Mouse (Mus musculus) left cerebral cortex, postnatal 4 days (tissue): ENCODE data around the gene Fbxw8. TPM values are rescaled to one million over a fixed set of nuclear protein-coding genes. Genes with fewer than 3 reads are reported as not detected.
A peak's percentile ranks its signal among the peaks of the same experiment; 100 is the strongest.

Source experiments
- DNase-seq: peaks from one replicate; pipeline ENCODE4 v3.0.0-alpha.2; 2022
- intact Hi-C: fragments of 180-260 bp; cut with DNase I; formaldehyde crosslinking; loops from one replicate; pipeline ENCODE4 v1.15.1; 2025
- total RNA-seq, 2 experiments: library from RNA; stranded (reverse); gene quantifications; 2 replicates each; pipeline ENCODE4 v1.2.3; 2021

Fbxw8 gene
- total RNA-seq, 2 experiments from 2014 or later = 45.6 to 45.8 TPM

DNA sequence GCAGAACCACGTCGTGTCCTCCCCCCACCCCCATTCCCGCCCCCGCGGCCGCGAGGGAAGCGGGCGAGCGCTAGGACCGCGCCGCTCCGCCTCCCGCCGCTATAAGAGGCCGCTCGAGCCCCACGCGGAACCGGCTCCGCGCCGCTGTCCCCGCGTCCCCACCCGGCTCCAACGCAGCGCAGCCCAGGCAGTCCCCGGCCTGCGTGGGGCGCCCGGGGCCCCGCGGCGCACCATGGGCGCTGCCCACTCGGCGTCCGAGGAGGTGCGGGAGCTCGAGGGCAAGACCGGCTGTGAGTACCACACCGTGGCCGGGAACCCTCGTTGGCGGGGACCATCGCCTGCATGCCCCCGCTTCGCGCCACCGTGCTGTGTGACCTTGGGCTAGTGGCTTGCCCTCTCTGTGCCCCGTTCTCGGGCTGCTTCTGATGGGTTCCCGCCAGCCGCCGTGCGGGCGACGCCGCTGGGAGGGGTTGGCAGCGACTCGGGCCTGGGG, 127.5 kb downstream of the Fbxw8 start, which contains the start of gene Tesc:
Gene Tesc (plus strand): TSS at position 46 of the 493 bp plus-strand sequence.
- intact Hi-C loops = no loop called here
- no peak for DNase-seq

DNA sequence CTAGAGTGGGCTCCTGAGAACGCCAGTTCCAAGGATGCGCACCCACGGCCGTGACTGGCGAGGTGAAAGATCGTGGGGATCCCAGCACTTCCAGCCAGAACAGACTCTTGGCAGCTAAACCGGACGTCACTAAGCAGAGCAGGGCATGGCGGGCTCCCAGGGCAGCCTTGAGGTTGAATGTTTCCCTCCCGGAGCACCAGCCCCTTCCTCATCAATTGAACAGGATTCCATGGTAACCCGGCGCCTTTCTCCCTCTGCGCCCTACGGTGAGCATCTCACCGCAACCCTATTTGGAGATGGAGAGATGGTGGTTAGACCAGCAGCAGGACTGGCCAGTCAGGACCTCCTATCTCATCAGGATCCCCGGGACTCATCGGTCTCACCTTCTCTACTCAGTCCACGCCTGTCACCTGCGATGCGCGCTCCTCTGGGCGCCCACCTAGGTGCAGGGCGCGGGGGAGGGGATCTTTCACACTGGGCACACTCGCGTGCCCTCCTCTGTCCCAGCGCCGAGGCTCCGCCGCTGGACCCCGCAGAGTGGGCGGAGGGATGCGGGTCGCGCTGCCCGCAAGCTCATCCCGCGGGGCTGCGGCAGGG, 128.1 kb downstream of the Fbxw8 start:
- no peak for DNase-seq
- intact Hi-C loops = no loop called here

DNA sequence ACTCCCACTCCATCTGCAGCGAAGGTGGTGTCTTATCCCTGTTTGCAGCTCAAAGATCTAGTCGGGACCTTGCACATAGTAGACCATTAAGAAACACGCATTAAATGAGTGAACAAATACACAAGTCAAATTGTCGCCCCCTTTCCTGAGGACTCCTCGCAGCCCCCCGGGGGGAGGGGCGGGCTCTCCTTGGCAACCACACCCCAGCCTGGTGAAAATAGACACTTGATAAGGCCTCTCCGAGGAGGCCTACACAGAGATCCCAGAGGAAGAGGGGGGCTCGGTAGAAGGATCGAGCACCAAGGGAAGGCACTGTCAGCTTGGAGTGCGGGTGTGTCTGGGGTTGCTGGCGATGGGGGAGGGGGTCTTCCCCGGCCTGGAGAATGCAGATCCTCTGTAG, 128.9 kb downstream of the Fbxw8 start:
- intact Hi-C loops = no loop called here
- DNase-seq = no peak

DNA sequence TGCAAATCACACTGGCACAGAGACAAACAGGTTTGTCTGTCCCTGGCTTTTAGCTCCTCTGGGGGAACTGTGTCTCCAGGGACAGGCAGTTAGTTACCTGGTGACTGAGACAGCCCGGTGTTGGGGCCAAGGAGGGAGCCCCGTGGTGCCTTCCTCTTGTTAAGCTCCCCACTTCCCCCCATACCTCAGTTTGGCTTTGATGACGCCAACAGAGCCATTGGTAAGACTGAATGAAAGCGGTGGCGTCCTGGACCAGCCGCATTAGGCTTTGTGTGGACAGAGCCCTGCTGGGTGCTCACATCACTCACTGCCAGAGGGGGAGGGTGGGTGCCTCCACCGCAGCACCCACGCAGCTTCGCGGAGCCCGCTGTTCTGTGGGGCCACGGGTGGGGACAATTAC, 129.4 kb downstream of the Fbxw8 start:
- intact Hi-C loops = no loop called here
- DNase-seq = no peak

DNA sequence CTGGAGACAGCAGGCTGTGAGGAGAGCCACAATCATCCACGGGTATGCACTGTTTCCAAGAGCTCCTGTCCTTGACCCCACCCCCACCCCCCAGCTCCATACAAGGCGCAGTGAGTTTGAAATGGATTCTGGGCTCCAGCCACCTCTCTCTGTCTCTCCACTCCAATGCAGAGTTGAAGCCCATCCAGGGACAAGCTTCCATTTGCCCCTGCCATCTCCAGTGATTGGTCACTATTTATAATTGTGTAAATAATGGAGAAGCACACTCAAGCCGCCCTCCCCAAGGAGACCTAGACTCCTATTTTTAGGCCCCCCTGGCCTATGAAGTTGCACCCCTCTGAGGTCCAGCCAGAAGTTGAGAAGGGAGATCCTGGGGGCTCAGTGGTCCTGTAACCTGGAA, 132.2 kb downstream of the Fbxw8 start:
- intact Hi-C loops = no loop called here
- DNase-seq = no peak

DNA sequence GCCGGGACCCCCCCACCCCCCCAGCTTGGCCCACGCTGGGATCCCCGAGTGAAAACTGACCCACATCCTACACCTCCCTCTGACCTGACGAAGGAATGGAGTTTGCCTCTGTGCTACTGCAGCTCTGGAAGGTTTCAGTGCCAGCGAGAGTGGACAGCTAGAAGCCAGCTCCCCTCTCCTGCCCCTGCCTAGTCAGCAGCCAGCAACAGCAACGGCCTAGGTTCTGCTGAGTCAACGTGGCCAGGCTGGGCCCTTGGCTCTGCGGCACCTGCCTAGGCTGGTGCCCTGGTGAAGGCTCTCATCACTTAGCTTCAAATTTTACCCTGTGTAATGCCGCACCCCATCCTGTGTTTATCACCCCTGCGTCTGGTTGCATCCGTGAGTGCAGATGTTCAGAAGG, 135.4 kb downstream of the Fbxw8 start:
- intact Hi-C loops = no loop called here
- no peak for DNase-seq

DNA sequence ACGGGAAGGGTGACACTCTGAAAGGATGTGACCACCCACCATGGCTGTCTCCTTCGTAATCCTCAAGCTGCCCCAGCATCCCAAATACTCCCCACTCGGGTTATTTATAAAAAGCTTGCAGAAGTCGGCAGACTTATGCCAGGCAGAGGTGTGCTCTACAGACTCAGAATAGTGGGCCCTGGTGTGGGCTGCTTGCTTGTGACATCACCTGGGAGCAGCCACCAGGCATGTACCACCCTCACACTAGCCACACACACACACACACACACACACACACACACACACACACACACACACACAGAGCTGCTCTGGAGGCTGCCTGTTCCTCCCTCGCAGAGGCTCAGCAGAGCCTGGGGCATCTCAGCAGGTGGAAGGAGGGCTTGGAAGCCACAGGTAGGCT, 137.7 kb downstream of the Fbxw8 start:
- intact Hi-C loops = no loop called here
- no peak for DNase-seq

DNA sequence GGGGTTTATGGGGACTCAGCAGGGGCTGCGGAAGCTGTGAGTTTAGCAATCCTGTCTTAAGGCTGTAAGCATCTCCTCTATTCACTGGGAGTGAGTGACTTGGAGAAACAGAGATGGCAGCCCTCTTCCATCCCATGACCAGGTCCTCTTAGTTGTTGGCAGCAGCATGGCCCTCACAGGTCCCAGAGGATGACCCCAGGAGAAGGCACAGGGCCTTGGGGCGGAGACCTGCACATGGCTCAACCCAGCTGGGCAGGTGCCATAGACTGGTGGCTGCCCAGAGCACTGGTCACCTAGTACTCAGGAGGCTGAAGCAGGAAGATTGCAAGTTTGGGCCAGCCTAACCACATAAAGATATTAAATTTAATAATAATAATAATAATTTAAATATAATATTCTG, 139.6 kb downstream of the Fbxw8 start:
- DNase-seq = no peak
- intact Hi-C loops = no loop called here

DNA sequence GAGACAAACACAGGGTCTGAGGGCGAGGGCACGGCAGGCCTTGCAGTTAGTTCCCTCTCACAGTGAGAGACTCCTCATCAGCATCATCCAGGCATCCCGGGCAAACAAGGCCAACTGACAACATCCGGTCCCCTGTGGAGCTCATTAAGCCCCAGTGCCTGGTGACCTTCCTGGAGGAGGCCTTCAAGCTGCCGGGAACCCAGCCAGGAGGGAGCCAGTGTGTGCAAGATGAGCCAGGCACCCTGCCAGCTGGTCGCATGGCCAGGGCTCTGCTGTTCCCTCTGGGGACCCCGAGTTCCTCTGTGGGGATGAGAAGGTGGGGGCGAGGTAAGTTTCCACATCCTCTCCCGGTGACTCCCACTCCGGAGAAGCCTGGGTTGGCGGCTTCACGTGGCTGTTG, 140.2 kb downstream of the Fbxw8 start:
- DNase-seq = peak; percentile 89

More for the DNA sequence above, 140.2 kb downstream of the Fbxw8 start:
- intact Hi-C loops = no loop called here

Other genes starting within 250 kb of the Fbxw8 start
- gene Fbxo21, start 178.7 kb downstream of the Fbxw8 start, total RNA-seq = 100 to 1,000 TPM; 146 to 169 TPM
- gene Tesc, start 127.7 kb downstream of the Fbxw8 start, total RNA-seq = 1 to 10 TPM; 3.7 to 5.4 TPM
- 10 to 100 TPM; 15.8 to 20.7 TPM for gene Hrk, start 9.2 kb upstream of the Fbxw8 start, total RNA-seq
- 10 to 100 TPM; 77.0 to 91.2 TPM for gene Rnft2, start 89.7 kb upstream of the Fbxw8 start, total RNA-seq
- gene 2410131K14Rik, start 89.8 kb upstream of the Fbxw8 start, total RNA-seq = 10 to 100 TPM; 22.8 to 23.8 TPM